Mouse (Mus musculus): ENCODE measurements at regions not wholly inside any gene's neighbourhood (a gene's known extent, or its start where the extent isn't known, plus 50 kb on each side); places are given as distances from the start of the nearest gene placed in this dataset.
"Not testable (repeated sequence)": the region's sequence is repeated elsewhere in the genome, so short reads cannot be mapped to it uniquely, and the experiment has no call there.

DNA sequence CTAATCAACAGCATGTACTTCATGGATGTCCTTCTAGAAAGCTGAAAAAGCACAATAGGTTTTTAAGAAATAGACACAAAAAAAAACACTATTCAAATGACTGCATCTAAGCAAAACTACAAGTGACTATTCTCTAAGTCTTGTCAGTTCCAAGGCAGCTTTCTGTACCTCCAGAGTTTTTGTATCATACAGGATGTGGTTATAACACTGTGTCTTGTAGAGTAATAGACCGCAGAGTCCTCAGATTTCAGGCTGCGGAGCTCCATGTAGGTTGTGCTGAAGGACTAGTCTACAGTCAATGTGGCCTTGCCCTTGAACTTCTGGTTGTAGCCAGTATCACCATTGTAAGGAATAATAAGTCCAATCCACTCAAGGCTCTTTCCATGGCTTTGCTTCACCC lies 1137.7 kb upstream of the Zfp386 start:
- not testable (repeated sequence) for DNase-seq
- intact Hi-C loops (cut with DNase I): loop anchor here (5.0 kb wide), 1 partner anchor 102 kb away; no protein-coding TSS in a partner anchor

DNA sequence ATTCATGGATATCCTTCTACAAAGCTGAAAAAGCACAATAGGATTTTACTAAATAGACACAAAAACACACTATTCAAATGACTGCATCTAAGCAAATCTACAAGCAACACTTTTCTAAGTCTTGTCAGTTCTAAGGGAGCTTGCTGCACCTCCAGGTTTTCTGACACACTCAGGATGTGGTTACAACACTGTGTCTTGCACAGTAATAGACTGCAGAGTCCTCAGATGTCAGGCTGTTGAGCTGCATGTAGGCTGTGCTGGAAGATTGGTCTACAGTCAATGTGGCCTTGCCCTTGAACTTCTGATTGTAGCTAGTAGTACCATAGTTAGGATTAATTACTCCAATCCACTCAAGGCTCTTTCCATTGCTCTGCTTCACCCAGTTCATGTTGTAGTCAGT lies 1133.1 kb upstream of the Zfp386 start:
- intact Hi-C loops (cut with DNase I): loop anchor here (5.0 kb wide), 1 partner anchor 107 kb away; no protein-coding TSS in a partner anchor
- not testable (repeated sequence) for DNase-seq

DNA sequence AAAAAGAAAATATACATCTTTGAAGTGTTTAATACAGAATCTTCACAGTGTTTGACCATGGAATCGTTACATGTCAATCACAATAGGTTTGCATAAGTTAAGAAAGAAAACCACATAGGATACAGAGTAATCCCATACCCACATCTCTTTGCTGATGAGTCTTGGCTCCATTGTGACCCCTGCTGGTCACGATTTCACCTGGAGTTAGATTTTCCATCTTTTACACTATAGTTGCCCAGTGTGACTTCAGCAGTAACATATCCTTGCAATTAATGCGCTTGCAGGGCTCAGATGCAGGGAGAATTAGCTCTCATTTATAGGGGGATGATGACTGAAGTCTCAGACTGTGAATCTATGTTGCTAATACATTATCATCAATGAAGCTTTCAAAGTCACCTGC lies 1119.8 kb upstream of the Zfp386 start:
- DNase-seq: no peak
- intact Hi-C loops (cut with DNase I): no loop called here

DNA sequence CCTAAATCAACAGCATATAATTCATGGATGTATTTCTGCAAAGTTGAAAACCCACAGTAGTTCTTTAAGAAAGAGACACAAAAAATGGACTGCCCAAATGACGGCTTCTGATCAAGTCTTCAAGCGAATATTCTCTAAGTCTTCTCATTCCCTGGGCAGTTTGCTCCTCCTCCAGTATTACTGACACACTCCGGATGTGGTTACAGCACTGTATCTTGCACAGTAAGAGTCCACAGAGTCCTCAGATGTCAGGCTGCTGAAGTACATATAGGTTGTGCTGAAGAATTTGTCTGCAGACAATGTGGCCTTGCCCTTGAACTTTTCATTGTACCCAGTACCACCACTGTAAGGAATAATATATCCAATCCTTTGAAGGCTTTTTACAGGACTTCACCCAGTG lies 1115.4 kb upstream of the Zfp386 start:
- intact Hi-C loops (cut with DNase I): no loop called here
- DNase-seq: no peak

DNA sequence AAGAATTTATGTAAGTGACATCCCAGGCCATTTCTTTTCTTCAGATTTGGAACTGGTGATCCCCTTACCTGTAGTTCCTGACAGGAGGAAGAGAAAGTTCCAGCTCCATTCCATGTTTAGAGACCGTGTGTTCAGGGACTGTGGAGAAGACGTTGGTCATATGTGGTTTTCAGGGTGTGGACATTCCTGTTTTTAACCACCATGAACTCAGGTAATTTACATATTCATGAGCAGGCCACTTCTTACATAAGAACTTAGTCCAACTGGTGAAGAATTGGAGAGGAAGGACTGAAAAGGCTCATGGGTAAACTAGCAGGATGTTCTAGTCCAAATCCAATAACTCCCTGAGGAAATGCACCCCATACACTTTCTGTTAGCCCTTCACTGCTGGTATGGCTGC lies 1114.9 kb upstream of the Zfp386 start:
- intact Hi-C loops (cut with DNase I): no loop called here
- no peak for DNase-seq

DNA sequence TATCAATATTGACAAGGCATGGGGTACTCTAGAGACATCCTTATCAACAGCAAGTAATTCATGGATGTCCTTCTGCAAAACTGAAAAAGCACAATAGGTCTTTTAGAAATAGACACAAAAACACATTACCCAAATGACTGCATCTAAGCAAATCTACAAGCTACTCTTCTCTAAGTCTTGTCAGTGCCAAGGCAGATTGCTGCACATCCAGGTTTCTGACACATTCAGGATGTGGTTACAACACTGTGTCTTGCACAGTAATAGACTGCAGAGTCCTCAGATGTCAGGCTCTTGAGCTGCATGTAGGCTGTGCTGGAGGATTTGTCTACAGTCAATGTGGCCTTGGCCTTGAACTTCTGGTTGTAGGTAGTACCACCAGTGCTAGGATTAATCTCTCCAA lies 1110.7 kb upstream of the Zfp386 start:
- intact Hi-C loops (cut with DNase I); DNase-seq: not testable (repeated sequence)

DNA sequence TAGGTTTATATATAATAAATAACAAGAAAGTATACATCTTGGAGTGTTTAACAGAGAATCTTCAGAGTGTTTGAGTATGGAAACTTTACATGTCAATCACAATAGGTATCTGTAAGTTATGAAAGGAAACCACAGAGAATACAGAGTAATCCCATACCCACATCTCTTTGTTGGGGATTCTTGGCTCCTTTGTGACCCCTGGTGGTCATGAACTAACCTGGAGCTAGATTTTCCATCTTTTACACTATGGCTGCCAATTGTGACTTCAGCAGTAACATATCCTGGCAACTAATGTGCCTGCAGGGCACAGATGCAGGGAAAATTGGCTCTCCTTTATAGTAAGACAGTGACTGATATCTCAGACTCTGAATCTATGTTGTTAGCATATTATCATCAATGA lies 1107.9 kb upstream of the Zfp386 start:
- intact Hi-C loops (cut with DNase I): no loop called here
- no peak for DNase-seq

DNA sequence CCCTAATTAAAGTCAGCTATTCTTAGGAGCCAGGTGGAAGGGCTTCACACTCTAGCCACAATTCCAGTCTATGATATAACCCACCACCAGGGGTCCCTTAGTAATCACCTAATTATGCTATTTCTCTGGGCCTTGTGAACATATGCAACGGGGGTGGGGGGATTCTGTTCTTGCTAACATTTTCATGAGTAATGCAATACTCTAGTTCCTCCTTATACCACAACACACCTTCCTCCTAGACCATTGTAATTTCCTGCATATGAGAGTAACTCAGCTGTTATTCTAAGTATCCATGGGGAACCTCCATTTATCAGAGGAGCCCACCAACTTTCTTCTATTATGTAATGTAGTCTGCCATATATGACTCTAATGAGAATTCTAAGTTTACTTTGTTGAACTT lies 1085.4 kb upstream of the Zfp386 start:
- DNase-seq: no peak
- intact Hi-C loops (cut with DNase I): no loop called here

DNA sequence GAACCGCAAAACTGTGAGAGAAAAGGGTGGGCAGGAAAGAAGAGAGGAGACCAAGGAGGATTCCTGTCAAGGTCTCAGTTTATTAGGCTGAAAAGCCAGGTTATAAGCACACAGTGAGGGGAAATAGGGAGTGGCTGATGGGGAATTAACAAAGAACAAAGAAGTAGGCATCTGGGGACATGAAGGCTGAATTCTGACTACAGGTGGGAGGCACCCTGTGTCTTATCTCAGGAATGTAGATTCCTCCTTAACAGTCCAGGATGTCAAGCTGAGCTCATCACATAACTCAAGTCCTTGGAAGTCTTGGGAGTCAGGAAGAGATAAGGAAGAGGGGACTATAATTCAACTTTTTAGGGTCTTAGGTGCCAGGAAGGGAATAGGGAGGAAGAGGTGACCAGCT lies 1083.3 kb upstream of the Zfp386 start:
- intact Hi-C loops (cut with DNase I): not testable (repeated sequence)

DNA sequence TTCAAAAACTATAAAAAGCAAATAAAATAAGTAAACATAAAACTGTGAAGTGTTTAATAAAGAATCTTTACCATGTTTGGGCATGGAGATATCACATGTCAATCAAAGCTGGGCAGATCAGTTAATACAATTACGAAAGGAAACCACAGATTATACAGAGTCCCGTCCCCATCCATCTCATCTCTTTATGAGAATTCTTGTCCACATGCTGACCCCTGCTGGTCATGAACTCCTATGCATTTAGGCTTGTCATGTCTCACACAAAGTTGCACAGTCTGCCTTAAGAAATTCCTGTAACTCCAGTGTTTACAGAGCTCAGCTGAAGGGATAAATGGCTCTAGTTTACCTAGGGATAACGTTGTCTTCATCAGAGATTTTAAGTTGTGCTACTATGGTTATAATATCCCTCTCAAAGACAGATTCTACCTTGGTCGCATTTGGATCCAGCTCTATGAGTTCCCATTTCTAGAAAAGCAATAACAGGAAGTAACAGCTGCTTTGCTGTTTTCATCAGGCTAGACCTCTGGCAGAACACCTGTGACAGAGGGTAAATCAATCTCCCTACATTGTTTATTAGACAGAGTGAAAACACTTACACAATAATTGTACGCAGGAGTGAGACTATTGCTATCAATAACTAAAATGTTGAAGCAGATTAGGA lies 1065.9 kb upstream of the Zfp386 start:
- intact Hi-C loops (cut with DNase I): no loop called here
- no peak for DNase-seq

More for the DNA sequence above, 1083.3 kb upstream of the Zfp386 start:
- DNase-seq: not testable (repeated sequence)

DNA sequence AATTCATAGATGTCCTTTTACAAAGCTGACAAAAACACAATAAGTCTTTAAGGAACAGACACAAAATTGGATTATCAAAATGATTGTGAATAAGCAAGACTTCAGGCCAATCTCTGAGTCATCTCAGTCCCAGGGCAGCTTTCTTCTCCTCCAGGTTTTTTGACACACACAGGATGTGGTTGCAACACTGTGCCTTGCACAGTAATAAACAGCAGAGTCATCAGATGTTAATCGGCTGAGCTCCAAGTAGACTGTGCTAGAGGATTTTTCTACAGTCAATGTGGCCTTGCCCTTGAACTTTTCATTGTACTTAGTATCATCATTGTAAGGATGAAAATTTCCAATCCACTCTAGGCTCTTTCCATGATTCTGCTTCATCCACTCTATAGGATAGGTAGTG lies 1056.6 kb upstream of the Zfp386 start:
- intact Hi-C loops (cut with DNase I): no loop called here

DNA sequence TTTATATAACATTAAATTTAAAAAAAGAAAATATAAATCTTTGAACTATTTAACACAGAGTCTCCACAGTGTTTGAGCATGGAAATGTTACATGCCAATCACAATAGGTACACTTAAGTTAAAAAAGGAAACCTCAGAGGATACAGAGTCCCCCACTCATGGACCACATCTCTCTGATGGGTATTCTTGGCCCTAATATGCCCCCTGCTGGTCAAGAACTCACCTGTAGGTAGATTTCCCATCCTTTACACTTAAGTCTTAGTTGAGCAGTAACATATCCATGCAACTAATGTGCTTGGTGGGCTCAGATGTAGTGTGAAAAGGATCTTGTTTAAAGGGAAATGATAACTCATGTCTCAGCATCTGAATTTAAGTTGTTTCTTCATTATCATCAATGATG lies 1050.7 kb upstream of the Zfp386 start:
- intact Hi-C loops (cut with DNase I): no loop called here
- DNase-seq: no peak

More for the DNA sequence above, 1056.6 kb upstream of the Zfp386 start:
- no peak for DNase-seq

DNA sequence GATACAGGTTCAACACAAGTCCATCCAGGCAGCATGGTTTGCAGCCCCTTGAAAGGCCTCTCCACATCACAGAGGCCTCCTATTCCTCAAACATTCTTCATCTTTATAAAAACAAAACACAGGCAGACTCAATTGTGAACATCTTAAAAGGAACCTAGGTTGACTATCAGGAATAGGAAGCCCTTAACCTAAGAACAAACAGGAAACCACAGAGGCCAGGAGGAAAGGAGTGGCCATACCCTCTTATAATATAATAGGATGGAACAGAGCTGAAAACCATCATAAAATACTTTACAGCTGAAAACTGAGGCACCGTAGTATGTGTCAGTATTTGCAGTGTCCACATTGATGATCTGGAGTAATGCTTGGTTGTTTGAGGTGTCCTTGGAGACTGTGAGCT lies 1044.4 kb upstream of the Zfp386 start:
- no peak for DNase-seq
- intact Hi-C loops (cut with DNase I): no loop called here

DNA sequence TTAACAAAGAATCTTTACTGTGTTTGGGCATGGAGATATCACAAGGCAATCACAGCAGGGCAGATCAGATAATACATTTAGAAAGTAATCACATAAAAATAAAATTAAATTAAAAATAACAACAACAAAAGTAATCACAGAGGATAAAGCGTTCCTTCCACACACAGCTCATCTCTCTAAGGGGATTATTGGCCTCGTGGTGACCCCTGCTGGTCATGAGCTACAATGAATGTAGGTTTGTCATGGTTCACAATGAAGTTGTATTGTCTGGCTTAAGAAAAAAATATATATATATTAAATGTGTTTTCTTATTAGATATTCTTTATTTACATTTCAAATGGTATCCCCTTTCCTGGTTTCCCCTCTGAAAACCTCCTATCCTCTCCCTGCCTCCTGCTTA lies 1039.1 kb upstream of the Zfp386 start:
- DNase-seq: no peak
- intact Hi-C loops (cut with DNase I): no loop called here

DNA sequence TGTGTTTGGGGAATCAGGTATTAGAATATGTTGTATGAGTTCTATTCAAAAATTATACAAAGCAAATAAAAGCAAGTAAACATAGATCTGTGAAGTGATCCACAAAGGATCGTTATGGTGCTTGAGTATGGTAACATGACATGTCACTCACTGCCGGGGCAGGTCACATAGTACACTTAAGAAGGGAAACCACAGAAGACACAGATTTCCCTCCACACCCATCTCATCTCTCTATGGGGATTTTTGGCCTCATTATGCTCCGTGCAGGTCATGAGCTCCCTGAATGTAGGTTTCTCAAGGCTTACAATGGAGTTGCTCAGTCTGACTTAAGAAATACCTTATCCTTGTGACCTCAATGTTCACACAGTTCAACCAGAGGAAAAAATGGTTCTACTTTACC lies 1034.8 kb upstream of the Zfp386 start:
- intact Hi-C loops (cut with DNase I): no loop called here
- DNase-seq: no peak

DNA sequence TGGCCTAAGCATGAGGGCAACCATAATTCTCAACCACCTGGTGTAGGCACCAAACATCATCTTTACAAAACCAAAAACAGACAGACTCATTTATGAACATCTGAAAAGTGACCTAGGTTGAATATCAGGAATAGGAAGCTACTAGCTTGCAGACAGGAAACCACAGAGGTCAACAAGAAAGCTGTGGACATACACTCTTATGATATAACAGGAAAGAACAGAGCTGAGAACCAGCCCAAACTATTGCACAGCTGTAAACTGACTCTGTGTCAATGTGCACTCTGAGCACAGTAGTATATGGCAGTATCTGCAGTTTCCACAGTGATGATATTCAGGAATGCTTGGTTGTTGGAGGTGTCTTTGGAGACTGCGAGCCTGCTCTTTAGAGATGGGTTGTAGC lies 1023.8 kb upstream of the Zfp386 start:
- intact Hi-C loops (cut with DNase I): no loop called here
- no peak for DNase-seq

DNA sequence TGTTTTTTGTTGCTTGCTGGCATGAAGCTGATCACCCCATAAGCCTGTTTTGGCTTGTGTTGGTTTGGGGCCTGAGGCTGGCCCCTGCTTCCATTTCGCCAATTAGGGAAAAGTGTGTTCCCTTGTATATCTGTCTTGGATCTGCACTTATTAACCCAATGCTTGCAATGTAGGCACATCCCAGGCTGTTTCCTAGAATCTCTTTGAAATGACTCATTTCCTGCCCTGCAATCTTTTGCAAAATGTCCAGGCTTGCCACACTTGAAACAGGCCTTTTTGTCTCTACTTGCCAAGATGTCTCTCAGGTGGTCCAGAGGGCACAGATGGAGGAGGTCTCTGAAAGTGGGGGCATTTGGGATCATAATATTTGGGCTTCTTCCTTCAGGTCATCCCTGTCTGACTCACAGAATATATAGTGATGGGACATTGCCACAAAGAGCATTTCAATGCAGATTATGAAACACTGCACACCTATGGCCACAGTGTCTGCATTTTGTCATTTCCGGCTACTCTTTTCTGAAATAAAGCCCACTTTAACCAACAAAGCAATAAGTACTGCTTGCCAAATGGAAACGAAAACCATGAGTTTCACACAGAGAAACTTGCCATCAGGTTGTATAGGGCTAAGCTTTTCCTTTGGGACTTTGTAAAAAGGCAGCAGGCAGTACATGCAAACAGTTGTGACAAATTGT lies 1012.9 kb upstream of the Zfp386 start:
- intact Hi-C loops (cut with DNase I): no loop called here
- no peak for DNase-seq

DNA sequence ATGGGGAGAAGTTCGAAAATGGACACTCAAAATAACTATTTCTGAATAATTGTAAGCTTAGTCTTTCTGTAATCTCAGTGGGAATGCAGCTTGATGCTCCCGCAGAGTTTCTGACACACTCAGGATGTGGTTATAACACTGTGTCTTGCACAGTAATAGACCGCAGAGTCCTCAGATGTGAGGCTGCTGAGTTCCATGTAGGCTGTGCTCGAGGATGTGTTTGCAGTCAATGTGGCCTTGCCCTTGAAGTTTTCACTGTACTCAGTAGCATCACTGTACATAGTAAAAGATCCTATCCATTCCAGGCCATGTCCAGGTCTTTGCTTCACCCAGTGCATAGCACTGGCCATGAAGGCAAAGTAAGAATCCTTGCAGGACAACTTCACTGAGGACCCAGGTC lies 992.4 kb upstream of the Zfp386 start:
- DNase-seq: no peak
- intact Hi-C loops (cut with DNase I): no loop called here

DNA sequence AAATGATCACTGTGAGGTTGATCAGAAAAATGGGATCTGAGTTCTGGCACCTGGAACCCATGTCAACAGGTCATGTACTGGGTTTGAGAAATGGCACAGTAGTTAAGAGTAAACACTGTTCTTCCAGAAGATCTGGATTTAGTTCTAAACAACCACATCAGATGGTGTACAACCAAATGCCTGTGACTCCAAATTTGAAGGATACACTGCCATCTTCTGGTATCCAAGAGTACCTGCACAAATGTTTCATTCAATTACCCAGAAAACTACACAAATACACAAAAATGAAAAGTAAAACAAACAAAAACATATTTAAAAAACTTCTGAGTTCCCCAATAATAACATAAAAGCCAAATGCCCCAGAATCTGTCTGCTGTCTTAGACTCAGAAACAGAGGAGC lies 987.6 kb upstream of the Zfp386 start:
- intact Hi-C loops (cut with DNase I): not testable (repeated sequence)

DNA sequence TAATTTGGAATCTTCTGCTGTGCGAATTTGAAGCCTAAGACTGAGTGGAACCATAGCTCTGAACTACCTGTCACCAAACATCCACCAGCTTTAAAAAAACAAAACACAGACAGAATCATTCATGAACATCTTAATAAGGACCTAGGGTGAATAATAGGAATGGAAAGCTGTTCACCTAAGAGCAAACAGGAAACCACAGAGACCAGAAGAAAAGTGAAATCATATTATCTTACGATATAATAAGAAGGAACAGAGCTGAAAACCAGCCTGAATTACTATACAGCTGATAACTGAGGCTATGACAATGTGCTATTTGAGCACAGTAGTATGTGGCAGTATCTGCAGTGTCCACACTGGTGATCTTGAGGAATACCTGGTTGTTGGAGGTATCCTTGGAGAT lies 980.3 kb upstream of the Zfp386 start:
- intact Hi-C loops (cut with DNase I): loop anchor here (2.0 kb wide), 1 partner anchor 490 kb away; no protein-coding TSS in a partner anchor
- no peak for DNase-seq

More for the DNA sequence above, 987.6 kb upstream of the Zfp386 start:
- DNase-seq: not testable (repeated sequence)

DNA sequence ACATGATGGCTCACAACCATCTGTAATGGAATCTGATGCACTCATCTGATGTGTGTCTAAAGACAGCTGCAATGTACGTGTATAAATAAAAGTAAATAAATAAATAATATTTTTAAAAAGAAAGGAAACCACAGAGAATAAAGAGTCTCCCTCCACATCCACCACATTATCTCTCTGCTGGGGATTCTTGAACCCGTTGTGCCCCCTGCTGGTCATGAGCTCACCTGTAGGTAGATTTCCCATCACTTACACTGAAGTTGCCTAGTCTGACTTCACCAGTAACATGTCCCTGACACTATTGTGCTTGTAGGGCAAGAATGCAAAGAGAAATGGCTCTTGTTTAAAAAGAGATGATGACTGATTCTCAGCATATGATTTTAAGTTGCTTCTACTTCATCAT lies 956.1 kb upstream of the Zfp386 start:
- DNase-seq; intact Hi-C loops (cut with DNase I): not testable (repeated sequence)

DNA sequence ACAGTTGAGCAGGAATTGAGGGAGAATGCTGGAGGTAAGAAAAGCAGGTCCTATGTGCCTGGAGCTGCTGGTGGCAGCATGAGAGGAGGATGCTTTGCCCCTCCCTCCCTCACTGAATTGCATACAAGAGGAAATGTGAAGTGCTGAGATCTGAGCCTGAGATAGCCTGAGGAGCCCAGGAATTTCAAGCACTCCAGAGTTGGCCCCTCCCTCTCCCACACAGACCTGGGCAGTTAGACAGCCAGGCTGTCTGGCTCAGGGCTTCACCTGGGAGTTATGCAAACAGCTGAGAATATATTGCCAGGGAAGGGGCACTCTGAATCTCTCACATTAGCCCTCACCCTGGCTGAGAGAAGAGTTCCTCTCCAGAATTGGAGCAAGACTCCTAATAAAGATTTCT lies 937.8 kb upstream of the Zfp386 start:
- intact Hi-C loops (cut with DNase I): no loop called here
- DNase-seq: no peak
